Mouse (Mus musculus): ENCODE data around the gene Dhrs11. TPM values are rescaled to one million over a fixed set of nuclear protein-coding genes. Genes with fewer than 3 reads are reported as not detected.
A peak's percentile ranks its signal among the peaks of the same experiment; 100 is the strongest.

The Dhrs11 gene
- polyA plus RNA-seq, 2 experiments from 2014 or later: 8.3 to 10.9 TPM

DNA sequence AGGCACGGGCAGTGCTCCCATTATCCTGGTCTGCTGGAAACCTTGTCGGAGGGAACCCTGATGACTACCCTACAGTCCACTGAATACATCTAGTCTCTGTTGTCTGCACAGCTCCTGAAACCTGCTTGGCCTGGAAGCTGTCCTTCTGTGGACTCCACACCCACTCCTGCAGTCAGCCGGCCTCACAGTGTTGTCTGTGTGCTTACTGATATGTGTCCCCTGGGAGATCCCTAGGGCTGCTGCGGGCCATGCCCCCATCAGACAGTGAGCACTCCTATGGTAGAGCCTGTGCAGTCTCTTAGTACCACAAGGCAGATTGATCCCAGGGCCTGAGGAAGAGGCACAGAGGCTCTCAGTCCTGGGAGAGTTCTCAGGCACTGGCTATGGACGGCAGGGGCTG is 6.3 kb downstream of the Dhrs11 start:
- ATAC-seq: no peak

DNA sequence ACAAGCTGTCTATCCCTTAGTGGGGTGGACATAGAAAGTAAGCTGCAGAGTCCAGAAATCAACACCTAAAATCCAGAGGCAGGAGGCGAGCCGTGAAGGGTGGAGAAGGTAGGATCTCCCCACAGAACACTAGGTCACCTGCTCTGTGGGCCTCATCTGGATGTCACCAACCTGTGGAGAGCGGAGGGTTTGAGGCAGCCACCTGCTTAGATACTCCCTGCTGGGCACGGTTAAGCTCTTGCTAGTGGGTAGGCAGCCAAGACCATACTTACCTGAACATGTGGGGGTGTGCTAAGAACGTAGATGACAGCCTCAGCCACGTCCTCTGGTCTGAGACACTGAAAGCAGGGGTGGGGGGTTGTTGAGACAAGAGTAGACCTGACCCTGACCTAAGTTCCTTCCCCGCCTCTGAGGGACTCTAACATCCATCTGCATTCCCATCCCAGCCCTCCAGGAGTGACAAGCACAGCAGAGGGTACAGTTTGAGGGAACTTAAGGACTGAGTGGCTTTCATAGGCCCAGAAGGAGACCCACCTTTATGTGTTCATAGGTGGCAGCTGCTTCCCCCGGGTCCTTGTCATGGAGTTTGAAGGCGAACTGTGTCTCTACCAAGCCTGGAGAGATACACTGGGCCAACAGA is 7.5 kb downstream of the Dhrs11 start:
- no peak for ATAC-seq

- ATAC-seq: peak; percentile 89
These were observed 9.7 kb downstream of the Dhrs11 start, which contains the start of gene Mrm1 for GRCm38 (mm10) chr11:84818961-84819692. Gene Mrm1, minus strand, starts transcription at chr11:84819515.

DNA sequence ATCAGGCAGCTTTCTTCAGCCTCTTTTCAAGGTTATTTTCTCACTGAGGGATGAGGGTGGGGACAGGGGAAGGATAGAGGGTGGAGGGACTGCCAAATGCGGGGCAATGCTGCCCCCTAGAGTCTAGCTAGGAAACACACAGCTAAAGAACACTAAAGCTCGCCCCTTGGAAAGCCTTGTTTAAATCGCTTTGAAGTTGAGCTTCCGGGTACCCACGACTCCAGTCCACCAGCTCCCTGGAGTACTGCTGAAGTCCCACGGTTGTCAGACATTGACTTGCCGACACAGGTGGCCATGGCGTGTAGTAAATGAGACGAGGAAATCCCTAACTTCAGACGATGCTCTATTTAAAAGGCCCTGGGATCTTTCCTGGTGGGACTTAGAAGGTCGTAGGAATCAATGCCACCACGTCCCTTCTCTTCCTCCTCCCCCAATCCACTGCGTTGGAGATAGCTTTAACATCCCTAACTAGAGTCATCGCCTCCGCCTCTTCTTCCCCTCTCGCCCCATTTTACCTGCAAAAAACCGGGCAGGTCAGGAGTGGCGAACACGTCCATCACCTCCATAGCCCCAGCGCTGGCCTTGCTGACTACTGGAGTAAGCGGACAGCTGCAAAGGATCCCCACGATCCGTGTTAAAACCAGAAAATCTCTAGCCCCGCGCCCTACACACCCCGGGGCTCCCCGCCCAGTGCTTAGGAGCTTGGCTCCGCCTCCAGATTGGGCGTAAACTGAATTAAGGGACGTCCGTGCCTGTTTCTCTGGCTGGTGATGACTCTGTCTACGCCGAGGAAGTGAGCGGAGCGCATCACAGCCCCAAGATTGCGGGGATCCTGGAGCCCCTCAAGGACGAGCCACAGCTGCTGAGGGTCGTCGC is 10.5 kb downstream of the Dhrs11 start:
- peak; percentile 80 for ATAC-seq

DNA sequence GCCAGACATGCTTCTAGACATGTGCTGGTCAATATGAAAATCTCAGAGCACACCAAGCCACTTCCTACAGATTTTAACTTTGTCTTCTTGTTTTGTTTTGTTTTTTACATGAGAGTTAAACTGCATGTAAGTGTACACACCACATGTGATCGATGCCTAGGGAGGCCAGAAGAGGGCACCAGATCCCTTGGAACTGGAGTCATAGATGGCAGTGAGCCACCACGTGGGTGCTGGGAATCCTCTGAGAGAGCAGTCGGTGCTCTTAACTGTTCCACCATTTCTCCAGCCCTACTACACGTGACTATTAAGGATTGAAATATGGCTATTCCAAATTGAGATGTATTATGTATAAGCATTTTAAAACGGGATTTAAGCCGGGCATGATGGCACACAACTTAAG is 11.4 kb downstream of the Dhrs11 start:
- ATAC-seq: no peak

DNA sequence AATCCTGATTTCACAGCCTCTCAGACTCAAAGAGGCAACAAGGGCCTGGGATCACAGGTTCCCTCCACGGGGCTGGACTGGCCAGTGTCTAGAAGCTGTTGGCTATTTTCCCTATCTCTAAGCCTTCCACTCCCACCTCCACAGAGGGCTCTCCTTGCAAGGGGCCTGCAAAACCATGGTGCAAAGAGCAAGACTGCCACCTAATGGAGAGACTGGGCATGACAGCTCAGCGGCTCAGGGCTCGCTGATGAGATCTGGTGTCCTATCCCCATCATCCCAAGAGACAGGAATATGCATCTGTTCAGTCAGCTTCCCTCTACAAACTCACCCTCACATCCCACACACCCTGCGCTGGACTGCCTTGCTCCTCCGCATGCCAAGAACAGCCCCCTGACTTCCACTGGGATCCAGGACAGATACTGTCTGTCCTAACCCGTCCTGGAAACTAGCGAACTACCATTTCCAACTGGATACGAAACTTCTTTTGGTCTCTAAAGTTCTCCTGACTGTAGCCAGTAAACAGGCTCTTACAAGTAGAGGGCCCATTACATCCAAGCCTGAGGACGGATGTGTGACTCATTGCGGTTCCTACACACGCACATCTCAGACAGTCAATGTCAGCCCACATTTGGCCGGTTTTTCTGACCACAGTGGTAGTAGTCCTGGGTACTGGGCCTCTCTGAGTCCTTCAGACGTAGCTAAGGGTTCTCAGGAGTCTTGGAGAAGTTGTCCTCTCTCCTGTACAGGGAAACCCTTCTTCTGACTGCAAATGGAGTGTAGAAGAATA is 14.9 kb downstream of the Dhrs11 start:
- ATAC-seq: no peak

DNA sequence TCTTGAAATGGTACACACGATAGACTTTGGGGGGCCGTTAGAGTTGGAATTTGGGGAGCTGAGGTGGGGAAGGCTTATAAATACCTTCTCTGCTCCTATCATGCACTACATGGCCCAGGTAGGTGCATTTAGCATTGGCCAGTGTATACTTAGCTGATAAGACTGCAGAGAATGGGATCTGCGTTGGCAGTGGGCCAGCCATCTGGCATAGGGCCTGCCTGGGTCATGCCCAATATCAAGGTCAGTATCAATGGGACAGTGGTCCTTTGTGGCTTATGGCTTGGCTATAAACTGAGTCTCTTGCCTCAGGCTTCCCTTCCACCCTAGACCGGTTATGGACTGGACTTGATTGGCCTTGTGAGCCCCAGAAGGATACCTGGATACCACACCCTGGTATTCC is 24.4 kb downstream of the Dhrs11 start:
- ATAC-seq: no peak

DNA sequence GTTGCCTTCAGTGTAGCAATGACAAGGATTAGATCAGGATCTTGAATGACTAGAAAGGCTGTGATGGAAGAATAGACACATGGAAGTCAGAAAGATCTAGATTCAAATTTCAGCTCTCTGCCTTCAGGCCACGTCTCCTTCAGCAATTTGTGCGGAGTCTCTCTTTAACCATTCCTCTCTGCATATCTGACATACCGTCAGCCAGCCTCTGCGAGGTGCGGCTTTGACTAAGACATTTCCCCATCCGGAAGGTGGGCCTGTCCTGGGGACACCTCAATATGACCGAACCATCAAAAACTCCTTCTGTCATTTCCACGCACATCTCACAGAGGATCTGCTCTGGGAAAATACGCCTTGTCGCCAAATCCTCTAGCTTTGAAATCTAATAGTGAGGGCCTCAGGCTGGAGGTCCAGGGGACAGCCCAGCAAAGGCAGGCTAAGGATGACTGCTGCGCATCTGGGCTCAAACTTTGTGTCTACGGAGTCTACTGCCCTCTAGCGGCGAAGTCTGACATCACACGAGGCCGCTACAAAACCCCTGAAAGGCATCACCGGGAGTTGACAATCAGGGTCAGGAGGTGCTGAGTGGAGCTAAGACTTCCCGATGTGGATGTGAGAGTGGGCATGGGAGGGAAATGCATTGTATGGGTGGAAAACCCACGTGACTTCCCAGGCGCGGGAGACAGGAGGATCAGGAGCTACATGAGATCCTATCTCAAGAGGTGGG is 31.0 kb downstream of the Dhrs11 start:
- peak; percentile 43 for ATAC-seq

GRCm38 (mm10) chr11:84797026-84797425 is 31.8 kb downstream of the Dhrs11 start:
- no peak for ATAC-seq

DNA sequence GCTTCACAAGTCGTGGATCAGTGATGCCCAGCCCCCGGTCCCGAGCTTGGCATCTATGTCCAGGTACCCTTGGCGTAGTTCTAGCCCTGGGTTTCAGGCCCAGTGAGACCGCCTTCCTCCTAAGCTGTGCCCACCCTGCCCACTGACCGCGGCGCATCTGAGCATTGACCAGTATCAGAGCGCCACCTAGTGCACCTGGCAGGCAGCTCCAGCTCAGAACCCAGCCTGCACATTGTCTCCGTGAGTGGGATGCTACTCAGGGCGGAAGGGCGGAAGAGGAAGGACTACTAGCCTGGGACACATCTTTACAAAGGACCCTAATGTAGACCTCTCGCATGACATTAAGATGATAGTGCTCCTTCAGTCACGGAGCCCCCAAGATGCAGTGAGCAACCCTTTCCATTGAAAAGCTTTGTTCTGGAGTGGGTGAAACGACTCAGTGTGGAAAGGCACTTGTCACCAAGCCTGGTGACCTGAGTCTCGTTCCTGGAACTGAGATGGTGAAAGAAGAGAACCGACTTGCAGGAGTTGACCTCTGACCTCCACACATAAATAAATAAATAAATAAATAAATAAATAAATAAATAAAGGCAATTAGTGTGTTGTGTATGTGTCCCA is 34.2 kb downstream of the Dhrs11 start:
- ATAC-seq: no peak

- ATAC-seq: no peak
These were observed 35.2 kb downstream of the Dhrs11 start for GRCm38 (mm10) chr11:84793545-84793944.

GRCm38 (mm10) chr11:84790383-84790782 is 38.4 kb downstream of the Dhrs11 start:
- no peak for ATAC-seq

- no peak for ATAC-seq
These were observed 48.5 kb downstream of the Dhrs11 start for GRCm38 (mm10) chr11:84780143-84780870.

- ATAC-seq: no peak
These were observed 53.2 kb downstream of the Dhrs11 start for GRCm38 (mm10) chr11:84775560-84775959.

DNA sequence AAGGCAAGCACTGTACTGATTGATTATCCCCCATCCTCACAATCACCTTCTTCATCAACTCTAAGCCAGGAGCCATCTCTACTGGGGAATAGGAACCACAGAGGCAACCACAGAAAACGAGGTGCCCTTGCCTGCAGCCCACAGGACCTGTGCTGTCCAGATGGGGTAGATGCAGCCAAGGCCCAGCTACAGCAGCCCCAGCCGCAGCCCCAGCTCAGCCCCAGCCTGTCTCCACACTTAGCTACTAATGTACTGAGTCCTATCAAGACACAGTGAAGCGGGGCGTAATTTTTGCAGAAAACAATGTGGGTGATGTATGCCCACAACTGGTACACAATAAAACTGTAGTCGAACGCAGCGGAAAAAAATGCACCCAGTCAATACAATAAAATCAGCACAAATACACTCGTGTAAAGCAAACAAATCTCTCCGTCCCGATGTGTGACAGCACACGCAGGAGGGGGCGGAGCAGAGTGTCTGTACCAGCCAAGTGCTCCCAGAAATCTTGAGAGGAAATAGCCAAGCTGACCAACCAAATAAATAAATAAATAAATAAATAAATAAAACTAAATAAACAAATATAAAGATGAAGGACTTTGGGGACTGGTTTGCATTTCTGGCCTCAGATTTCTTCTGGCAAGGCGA is 53.8 kb downstream of the Dhrs11 start:
- no peak for ATAC-seq

Other genes with a start within 250 kb of the Dhrs11 start
- gene Mrm1, start 9.5 kb downstream of the Dhrs11 start, polyA plus RNA-seq (2017; shearing (Covaris generic)): 10 to 100 TPM in 1 of 2 experiments, 1 to 10 TPM in 1; 6.8 to 12.1 TPM
- 100 to 1,000 TPM in 1 of 2 experiments, 10 to 100 TPM in 1; 85.3 to 138 TPM for gene Ggnbp2, start 41.8 kb upstream of the Dhrs11 start, polyA plus RNA-seq (2017; shearing (Covaris generic))
- gene Myo19, start 51.2 kb upstream of the Dhrs11 start, polyA plus RNA-seq (2017; shearing (Covaris generic)): 1 to 10 TPM; 2.8 to 2.9 TPM
- gene Pigw, start 51.3 kb upstream of the Dhrs11 start, polyA plus RNA-seq (2017; shearing (Covaris generic)): 1 to 10 TPM; 1.6 to 2.5 TPM
- 10 to 100 TPM; 29.9 to 38.1 TPM for gene Znhit3, start 87.4 kb upstream of the Dhrs11 start, polyA plus RNA-seq (2017; shearing (Covaris generic))
- gene Car4, start 128.8 kb upstream of the Dhrs11 start, polyA plus RNA-seq (2017; shearing (Covaris generic)): not detected

Measured in CD4-positive, CD25-positive, alpha-beta regulatory T cell, adult 4 months (primary cell).